Mouse (Mus musculus): ENCODE measurements at regions not wholly inside any gene's neighbourhood (a gene's known extent, or its start where the extent isn't known, plus 50 kb on each side); places are given as distances from the start of the nearest gene placed in this dataset.

DNA sequence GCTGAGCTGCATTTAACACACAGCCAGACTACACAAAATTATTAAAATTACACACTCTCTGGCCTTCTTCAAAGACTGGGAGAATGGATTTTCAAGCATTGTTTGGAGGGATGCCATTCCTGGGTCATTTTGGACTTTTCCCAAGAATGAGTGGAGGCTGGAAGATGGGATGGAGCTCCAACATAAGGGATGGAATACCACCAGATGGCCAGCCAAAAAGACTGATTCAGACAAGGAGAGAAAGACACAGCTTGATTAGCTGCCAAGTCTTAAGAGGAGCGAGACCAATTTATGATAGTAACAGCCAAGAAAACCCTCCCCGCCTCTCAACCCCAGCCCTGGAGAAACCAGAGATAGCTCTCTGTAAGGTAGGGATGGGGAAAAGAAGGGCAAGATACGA, 253.4 kb upstream of the Chd6 start:
- Histone ChIP-seq H3K4me1 (ENCODE audit: control insufficient read depth, insufficient read depth, low read length) (no peaks in the 10 kb centered on the region), H3K36me3 (ENCODE audit: control insufficient read depth, insufficient read depth, low read length) (no peaks in the 10 kb centered on the region), H3K4me3 (replicated peaks; ENCODE audit: low read length) (no peak overlapping the region), H3K27me3 (ENCODE audit: control insufficient read depth, insufficient read depth, low read length) (no peaks in the 10 kb centered on the region), H3K4me2 (ENCODE audit: low read depth, low read length) (no peak overlapping the region), H3K27ac (ENCODE audit: low read length) (no peak overlapping the region), H3K9me3 (replicated peaks; ENCODE audit: control insufficient read depth, low read length) (no peaks in the 10 kb centered on the region), H3K9ac (ENCODE audit: low read length) (no peak overlapping the region)
- ATAC-seq (ENCODE audit: insufficient read depth, low FRiP score), result no peak
- 66% methylated on average over 3 of the region's 3 CpGs for WGBS

DNA sequence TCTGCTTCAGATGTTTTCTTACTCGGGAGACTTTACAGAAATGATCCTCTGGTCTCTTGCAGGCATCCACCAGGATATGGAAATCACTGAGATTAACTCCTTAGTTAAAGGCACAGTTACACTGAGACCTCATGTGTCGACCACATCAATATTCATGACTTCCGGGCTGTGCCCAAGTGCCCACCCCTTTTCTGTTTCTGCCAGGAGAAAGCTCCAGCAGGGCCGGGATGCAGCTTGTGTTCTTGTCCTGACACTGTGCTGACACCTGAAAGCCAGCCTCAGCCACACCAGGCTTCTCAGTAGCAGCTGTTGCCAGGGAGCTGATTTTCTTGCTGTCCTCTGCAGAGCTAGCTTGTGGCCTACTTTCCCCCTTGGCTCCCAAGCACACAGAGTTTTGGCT, 240.2 kb upstream of the Chd6 start:
- no peaks in the 10 kb centered on the region for H3K9me3 ChIP-seq (replicated peaks; ENCODE audit: control insufficient read depth, low read length)
- 30% methylated on average over 4 of the region's 4 CpGs for WGBS
- H3K36me3 ChIP-seq (ENCODE audit: control insufficient read depth, insufficient read depth, low read length), result no peaks in the 10 kb centered on the region
- H3K27ac ChIP-seq (ENCODE audit: low read length), result no peak overlapping the region
- H3K27me3 ChIP-seq (ENCODE audit: control insufficient read depth, insufficient read depth, low read length), result no peaks in the 10 kb centered on the region
- no peak overlapping the region for H3K4me2 ChIP-seq (ENCODE audit: low read depth, low read length)
- H3K4me3 ChIP-seq (replicated peaks; ENCODE audit: low read length), result no peak overlapping the region
- H3K9ac ChIP-seq (ENCODE audit: low read length), result no peak overlapping the region
- H3K4me1 ChIP-seq (ENCODE audit: control insufficient read depth, insufficient read depth, low read length), result no peaks in the 10 kb centered on the region
- no peak for ATAC-seq (ENCODE audit: insufficient read depth, low FRiP score)

DNA sequence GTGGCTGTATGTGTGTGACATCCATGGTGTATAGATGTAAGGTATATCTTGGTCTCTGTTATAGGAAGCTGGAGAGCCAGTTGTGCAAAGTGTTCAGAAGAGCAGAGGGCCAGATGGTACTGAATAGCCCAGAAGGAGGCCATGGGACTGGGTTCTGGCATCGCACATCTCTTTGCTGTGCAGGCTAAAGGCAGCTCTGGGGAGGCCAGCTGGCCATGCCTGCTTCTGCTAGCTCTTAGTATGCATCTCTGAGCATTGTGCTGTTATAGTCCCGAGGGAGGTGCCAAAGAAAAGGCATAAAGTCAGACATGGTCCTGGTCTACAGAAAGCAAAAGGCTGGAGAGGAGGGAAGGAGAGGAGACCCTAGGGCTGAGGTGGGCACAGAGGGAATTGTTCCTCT, 235.1 kb upstream of the Chd6 start:
- WGBS, result 83% methylated on average over 2 of the region's 2 CpGs
- no peaks in the 10 kb centered on the region for H3K9me3 ChIP-seq (replicated peaks; ENCODE audit: control insufficient read depth, low read length)
- no peak for ATAC-seq (ENCODE audit: insufficient read depth, low FRiP score)

DNA sequence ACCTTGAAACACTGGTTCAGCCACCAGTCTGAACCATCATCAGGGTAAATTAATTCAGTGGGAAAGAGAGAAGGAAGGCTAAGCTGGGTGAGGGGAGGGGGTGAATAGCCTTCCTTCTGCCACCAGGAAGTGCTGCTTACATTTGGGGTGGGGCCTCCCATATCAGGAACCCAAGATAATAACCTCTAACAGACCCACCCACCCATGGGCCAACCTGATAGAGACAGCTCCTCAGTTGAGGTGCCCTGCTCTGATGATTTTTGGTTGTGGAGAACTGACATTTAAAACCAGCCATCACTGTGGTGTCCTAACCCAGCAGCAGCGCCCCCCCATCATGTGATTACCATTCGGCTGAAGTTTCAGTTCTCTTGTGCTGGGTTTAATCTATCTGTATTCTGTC, 233.8 kb upstream of the Chd6 start:
- ATAC-seq (ENCODE audit: insufficient read depth, low FRiP score), result no peak

More for the DNA sequence above, 235.1 kb upstream of the Chd6 start:
- Histone ChIP-seq H3K4me1 (ENCODE audit: control insufficient read depth, insufficient read depth, low read length) (0 out of 2 replicates have a peak, but pooled peaks cover 6% of the 10 kb centered on the region), H3K9ac (ENCODE audit: low read length) (no peak overlapping the region), H3K4me3 (replicated peaks; ENCODE audit: low read length) (no peak overlapping the region), H3K4me2 (ENCODE audit: low read depth, low read length) (no peak overlapping the region), H3K27me3 (ENCODE audit: control insufficient read depth, insufficient read depth, low read length) (no peaks in the 10 kb centered on the region), H3K27ac (ENCODE audit: low read length) (no peak overlapping the region), H3K36me3 (ENCODE audit: control insufficient read depth, insufficient read depth, low read length) (no peaks in the 10 kb centered on the region)

DNA sequence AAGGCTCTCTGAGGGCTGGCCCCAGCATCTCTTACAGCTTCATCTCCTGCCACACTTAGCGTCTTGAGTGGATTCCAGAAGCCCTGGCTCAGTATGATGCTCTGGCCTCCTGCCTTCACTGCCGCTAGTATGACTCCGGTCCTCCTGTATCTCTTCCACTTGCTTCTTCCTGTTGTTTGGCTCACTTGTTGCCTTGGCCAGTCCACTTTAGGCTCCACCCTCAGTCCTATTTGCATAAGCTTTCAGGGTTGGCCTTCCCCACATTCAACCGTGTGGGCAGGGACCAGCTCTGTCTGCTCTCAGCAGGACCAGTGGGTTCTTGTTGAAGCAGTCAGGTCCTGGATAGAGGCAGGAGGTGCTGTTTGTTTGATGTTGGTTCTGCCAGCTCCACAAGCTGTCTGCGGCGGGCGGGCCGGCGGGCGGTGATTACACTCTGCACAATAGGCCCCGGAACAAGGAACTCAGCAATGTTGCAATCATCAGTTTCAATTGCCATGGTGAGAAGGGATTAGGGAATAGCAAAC, 232.6 kb upstream of the Chd6 start:
- Histone ChIP-seq H3K9ac (ENCODE audit: low read length) (no peak overlapping the region), H3K4me1 (ENCODE audit: control insufficient read depth, insufficient read depth, low read length) (0 out of 2 replicates have a peak, but pooled peaks cover 6% of the 10 kb centered on the region), H3K36me3 (ENCODE audit: control insufficient read depth, insufficient read depth, low read length) (no peaks in the 10 kb centered on the region), H3K4me3 (replicated peaks; ENCODE audit: low read length) (no peak overlapping the region), H3K4me2 (ENCODE audit: low read depth, low read length) (peak overlapping the region; percentile 28), H3K9me3 (replicated peaks; ENCODE audit: control insufficient read depth, low read length) (no peaks in the 10 kb centered on the region), H3K27me3 (ENCODE audit: control insufficient read depth, insufficient read depth, low read length) (no peaks in the 10 kb centered on the region), H3K27ac (ENCODE audit: low read length) (no peak overlapping the region; the same call in 1 of the 2 replicates)
- 2% methylated on average over 11 of the region's 11 CpGs for WGBS
- ATAC-seq (ENCODE audit: insufficient read depth, low FRiP score), result peak; percentile 78; the same call in 1 of the 2 replicates

More for the DNA sequence above, 233.8 kb upstream of the Chd6 start:
- no peak overlapping the region for H3K4me3 ChIP-seq (replicated peaks; ENCODE audit: low read length)
- H3K36me3 ChIP-seq (ENCODE audit: control insufficient read depth, insufficient read depth, low read length), result no peaks in the 10 kb centered on the region
- no peak overlapping the region for H3K9ac ChIP-seq (ENCODE audit: low read length)
- WGBS, result 78% methylated on average over 2 of the region's 2 CpGs
- H3K4me1 ChIP-seq (ENCODE audit: control insufficient read depth, insufficient read depth, low read length), result 0 out of 2 replicates have a peak, but pooled peaks cover 6% of the 10 kb centered on the region
- H3K27ac ChIP-seq (ENCODE audit: low read length), result no peak overlapping the region
- no peaks in the 10 kb centered on the region for H3K9me3 ChIP-seq (replicated peaks; ENCODE audit: control insufficient read depth, low read length)
- H3K4me2 ChIP-seq (ENCODE audit: low read depth, low read length), result no peak overlapping the region
- H3K27me3 ChIP-seq (ENCODE audit: control insufficient read depth, insufficient read depth, low read length), result no peaks in the 10 kb centered on the region

DNA sequence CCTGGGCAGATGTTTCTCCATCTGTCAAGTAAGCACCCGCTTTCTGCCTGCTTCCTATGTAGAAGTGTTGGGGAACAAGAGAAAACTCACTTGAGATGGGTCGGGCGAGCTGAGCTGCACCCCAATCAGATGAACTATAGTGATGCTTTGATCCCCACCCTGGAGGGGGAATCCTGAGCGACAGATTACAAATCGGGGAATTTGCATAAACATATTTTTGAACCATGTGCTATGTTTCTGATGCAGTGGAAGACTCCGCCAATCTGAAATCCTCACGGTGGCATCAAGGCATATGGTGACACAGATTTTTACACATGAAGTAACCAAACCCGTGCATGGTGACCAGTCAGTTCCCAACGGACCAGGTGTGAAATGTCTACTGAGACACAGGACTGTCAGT, 231.4 kb upstream of the Chd6 start:
- no peak for ATAC-seq (ENCODE audit: insufficient read depth, low FRiP score)
- Histone ChIP-seq H3K9ac (ENCODE audit: low read length) (no peak overlapping the region), H3K27me3 (ENCODE audit: control insufficient read depth, insufficient read depth, low read length) (no peaks in the 10 kb centered on the region), H3K36me3 (ENCODE audit: control insufficient read depth, insufficient read depth, low read length) (no peaks in the 10 kb centered on the region), H3K27ac (ENCODE audit: low read length) (no peak overlapping the region), H3K9me3 (replicated peaks; ENCODE audit: control insufficient read depth, low read length) (no peaks in the 10 kb centered on the region), H3K4me2 (ENCODE audit: low read depth, low read length) (no peak overlapping the region), H3K4me1 (ENCODE audit: control insufficient read depth, insufficient read depth, low read length) (0 out of 2 replicates have a peak, but pooled peaks cover 6% of the 10 kb centered on the region), H3K4me3 (replicated peaks; ENCODE audit: low read length) (no peak overlapping the region)
- WGBS, result 74% methylated on average over 9 of the region's 9 CpGs

DNA sequence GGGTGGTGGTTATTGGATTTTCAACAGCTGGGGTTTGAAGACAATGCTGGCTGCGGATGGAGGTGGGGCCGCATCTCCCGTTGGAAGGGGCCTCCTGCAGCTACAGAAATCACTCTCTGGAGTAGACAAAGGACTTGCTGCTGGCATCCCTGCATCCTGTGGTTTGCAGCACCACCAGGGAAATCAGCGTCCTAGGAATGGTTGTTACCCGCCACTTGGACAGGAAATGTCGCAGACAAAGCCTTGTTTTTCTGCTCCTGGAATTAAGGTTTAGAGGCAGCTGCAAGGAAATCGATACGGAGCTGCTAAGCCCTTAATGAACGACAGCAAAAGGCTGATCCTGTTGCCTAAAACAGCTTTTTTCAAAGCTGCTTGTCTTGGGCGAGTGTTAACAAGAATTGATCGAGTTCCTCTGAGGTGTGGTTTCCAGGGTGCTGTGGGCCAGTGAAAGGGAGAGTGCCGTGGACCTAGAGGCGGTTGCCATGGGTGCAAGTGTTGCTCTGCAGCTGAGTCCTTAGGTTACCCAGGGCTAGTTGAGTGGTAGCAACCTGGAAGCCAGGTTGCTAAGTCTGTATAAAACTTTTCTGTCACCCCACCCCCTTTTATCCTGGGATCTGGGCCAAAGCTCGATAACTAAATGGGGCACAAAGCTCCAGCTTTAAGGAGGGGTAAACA, 230.6 kb upstream of the Chd6 start:
- no peak overlapping the region for H3K9ac ChIP-seq (ENCODE audit: low read length)
- H3K4me3 ChIP-seq (replicated peaks; ENCODE audit: low read length), result no peak overlapping the region
- H3K27me3 ChIP-seq (ENCODE audit: control insufficient read depth, insufficient read depth, low read length), result no peaks in the 10 kb centered on the region
- H3K36me3 ChIP-seq (ENCODE audit: control insufficient read depth, insufficient read depth, low read length), result no peaks in the 10 kb centered on the region
- no peak overlapping the region for H3K4me2 ChIP-seq (ENCODE audit: low read depth, low read length)
- 16% methylated on average over 14 of the region's 14 CpGs for WGBS
- 0 out of 2 replicates have a peak, but pooled peaks cover 6% of the 10 kb centered on the region for H3K4me1 ChIP-seq (ENCODE audit: control insufficient read depth, insufficient read depth, low read length)
- no peak for ATAC-seq (ENCODE audit: insufficient read depth, low FRiP score)
- no peaks in the 10 kb centered on the region for H3K9me3 ChIP-seq (replicated peaks; ENCODE audit: control insufficient read depth, low read length)
- no peak overlapping the region for H3K27ac ChIP-seq (ENCODE audit: low read length)

DNA sequence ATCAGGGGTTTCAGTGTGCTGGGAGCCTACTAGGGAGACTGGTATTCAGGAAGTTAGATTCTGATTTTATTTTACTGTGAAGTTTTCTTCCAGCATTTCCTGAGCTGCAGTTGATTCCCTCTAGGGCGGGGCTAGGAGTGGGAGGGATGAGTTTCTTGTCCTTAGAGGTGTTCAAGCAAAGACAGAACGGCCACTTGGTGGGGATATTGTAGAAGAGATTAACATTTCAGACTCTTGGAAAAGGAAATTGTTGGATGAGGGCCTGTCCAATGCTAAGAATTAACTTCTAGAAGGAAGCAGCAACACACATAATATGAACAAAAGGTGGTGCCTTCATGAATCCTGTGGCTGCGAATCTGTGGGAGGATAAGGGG, 230.1 kb upstream of the Chd6 start:
- ATAC-seq (ENCODE audit: insufficient read depth, low FRiP score), result no peak
- H3K4me2 ChIP-seq (ENCODE audit: low read depth, low read length), result no peak overlapping the region
- 0 out of 2 replicates have a peak, but pooled peaks cover 6% of the 10 kb centered on the region for H3K4me1 ChIP-seq (ENCODE audit: control insufficient read depth, insufficient read depth, low read length)
- H3K9me3 ChIP-seq (replicated peaks; ENCODE audit: control insufficient read depth, low read length), result no peaks in the 10 kb centered on the region
- H3K4me3 ChIP-seq (replicated peaks; ENCODE audit: low read length), result no peak overlapping the region
- 16% methylated on average over 3 of the region's 3 CpGs for WGBS
- no peaks in the 10 kb centered on the region for H3K36me3 ChIP-seq (ENCODE audit: control insufficient read depth, insufficient read depth, low read length)
- H3K27ac ChIP-seq (ENCODE audit: low read length), result no peak overlapping the region
- H3K27me3 ChIP-seq (ENCODE audit: control insufficient read depth, insufficient read depth, low read length), result no peaks in the 10 kb centered on the region
- no peak overlapping the region for H3K9ac ChIP-seq (ENCODE audit: low read length)

DNA sequence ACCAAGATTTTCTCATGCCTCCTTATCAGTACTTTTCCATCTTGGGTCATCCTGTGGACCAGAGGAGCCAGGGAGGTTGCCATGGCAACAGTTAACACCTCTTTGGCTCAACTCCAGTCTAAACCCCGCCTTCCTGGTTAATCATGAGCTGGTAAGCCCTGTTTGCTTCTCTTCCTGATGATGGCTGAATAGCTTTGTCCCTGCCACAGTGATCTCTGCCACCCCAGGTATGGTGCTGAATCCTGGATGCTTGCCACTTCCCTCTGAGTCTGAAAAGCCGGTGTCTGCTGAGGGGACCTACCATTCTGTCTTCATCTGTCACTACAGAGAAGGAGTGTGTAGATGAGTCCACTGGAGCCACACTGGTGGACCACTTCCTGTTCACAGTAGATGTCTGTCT, 223.8 kb upstream of the Chd6 start:
- H3K4me1 ChIP-seq (ENCODE audit: control insufficient read depth, insufficient read depth, low read length), result 0 out of 2 replicates have a peak, but pooled peaks cover 2% of the 10 kb centered on the region
- no peaks in the 10 kb centered on the region for H3K9me3 ChIP-seq (replicated peaks; ENCODE audit: control insufficient read depth, low read length)
- H3K27me3 ChIP-seq (ENCODE audit: control insufficient read depth, insufficient read depth, low read length), result no peaks in the 10 kb centered on the region
- WGBS, result 29% methylated on average over 2 of the region's 2 CpGs
- H3K4me2 ChIP-seq (ENCODE audit: low read depth, low read length), result no peak overlapping the region
- no peak for ATAC-seq (ENCODE audit: insufficient read depth, low FRiP score)
- no peak overlapping the region for H3K4me3 ChIP-seq (replicated peaks; ENCODE audit: low read length)
- no peak overlapping the region for H3K9ac ChIP-seq (ENCODE audit: low read length)
- no peak overlapping the region for H3K27ac ChIP-seq (ENCODE audit: low read length)
- H3K36me3 ChIP-seq (ENCODE audit: control insufficient read depth, insufficient read depth, low read length), result no peaks in the 10 kb centered on the region
